Mouse (Mus musculus) hematopoietic stem cell, adult 5-6 weeks (primary cell): Measurements from ENCODE around the gene Eif1ad. TPM values are rescaled to one million over a fixed set of nuclear protein-coding genes. Genes with fewer than 3 reads are reported as not detected.
"Not testable (repeated sequence)": the region's sequence is repeated elsewhere in the genome, so short reads cannot be mapped to it uniquely, and the experiment has no call there.

Source experiments
- ATAC-seq, 2 experiments: fragments of 125-278 bp in 1 of 2; replicated peaks in 1 of 2; 2 replicates each; pipeline ENCODE4 v1.8.0; 2016 to 2017; ENCODE audit warnings: inconsistent platforms in 2 of 2, mild to moderate bottlenecking in 2 of 2, moderate number of reproducible peaks in 2 of 2, low read depth in 1 of 2, moderate TSS enrichment in 1 of 2; ENCODE audit not compliant: low FRiP score in 2 of 2, poor library complexity in 2 of 2, severe bottlenecking in 2 of 2, insufficient read depth in 1 of 2, low TSS enrichment in 1 of 2
- total RNA-seq: library from RNA; stranded (forward); fragments of 172-1452, 232-1000 nt; gene quantifications from 2 replicates; pipeline ENCODE4 v1.2.3, GENCODE M21; 2017

The Eif1ad gene
- total RNA-seq, 1 experiment from 2014 or later, result 49.7 TPM

DNA sequence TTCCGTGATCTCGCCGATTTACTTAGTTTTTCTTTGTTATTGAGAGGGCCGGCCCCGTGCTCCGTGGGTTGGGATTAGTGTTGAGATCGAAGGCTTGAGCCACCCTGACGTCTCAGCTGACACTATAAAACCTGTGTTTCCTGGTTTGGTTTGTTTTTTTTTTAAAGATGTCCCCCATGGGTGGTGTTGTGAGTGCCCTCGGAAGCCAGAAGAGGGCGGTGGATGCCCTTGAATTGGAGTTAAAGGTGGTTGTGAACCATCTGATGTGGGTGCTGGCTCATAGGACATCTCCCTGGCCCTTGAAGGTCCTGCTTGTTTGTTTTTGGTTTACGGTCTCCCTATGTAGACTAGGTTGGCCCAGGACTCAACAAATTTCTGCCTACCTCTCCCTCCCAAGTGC is 914 bp downstream of the Eif1ad start:
- ATAC-seq, result no peak

DNA sequence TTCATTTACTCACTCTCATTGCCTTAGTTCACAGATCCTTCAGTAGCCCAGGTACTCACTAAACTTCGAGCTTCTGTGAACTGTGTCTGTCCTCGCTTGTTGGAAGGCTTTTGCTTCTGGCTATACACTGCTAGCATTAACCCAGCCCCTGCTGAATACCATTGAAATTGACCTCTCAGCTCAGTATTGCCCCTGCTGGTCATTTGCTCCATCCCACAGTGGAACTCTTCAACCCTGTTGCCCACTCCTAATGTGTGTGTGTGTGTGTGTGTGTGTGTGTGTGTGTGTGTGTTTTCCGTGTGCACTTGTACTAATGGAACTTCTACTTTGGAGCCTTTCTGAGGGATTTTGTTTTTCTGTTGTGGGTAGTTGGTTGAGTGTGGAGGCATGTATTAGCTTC is 4.4 kb downstream of the Eif1ad start:
- no peak for ATAC-seq

DNA sequence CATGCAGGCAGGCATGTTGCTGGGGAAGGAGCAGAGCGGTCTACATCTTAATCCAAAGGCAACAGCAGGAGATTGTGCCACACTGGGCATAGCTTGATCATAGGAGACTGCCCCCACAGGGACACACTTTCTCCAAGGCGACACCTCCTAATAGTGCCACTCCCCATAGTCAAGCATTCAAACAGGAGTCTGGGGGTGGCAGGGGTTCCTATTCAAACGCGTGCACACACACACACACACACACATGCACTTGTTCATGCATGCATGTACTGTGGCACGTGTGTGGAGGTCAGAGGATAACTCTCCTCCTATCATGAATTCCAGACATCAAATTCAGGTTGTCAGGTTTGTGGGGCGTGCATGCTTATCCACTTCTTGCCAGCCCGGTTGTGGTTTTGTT is 6.2 kb downstream of the Eif1ad start:
- ATAC-seq, result no peak

DNA sequence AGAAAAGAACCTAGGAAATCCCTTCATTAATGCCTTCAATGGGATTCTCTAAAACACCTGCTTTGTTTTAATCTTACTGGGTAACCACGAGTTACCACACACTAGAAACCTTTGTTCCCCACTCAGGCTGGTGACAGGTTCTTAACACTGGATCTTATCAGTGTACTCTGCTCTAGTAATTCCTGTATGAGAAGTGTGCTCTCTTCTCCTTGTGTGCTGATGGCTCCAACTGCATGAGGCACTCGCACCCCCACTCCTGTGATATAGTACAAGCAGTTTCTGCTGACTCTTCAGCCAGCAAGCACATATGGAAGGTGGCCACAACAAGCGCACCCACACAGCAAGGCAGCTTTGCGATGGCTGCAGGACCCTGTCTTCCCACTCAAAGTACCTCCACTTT is 7.6 kb downstream of the Eif1ad start:
- no peak for ATAC-seq

DNA sequence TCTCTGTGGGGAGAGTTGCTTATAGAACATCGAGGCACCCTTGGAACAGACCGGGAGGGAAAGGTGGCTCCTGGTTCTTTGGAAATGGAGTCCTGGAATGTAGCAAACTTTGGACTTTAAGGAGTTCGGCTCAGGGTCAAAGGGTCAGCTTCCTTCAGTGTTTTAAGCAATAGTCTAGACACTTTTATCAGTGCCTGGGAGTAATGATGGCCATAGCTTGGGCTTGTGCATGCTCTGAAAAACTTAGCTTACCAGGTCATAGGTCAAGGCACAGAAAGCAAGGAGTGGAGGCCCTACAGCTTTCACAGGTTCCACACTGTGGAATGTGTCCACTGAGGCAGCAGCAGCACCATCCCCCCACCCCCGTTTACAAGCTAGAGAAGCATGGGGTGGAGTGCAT is 8.2 kb downstream of the Eif1ad start:
- ATAC-seq, result no peak

DNA sequence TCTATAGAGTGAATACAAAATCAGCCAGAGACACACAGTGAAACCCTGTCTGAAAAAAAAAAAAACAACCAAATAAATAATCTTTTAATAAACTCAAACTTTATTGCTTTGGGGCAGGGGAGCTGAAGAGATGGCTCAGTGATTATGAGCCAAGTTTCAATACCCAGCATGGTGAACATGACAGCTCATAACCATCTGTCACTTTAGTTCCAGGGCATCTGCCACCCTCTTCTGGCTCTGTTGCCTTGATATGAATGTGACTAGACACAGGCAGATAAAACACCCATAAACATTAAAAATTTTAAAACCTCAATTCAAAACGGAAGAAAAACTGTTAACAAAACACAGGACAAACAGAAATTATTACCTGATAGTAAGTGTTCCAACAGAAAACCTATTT is 10.9 kb downstream of the Eif1ad start:
- ATAC-seq, result no peak

DNA sequence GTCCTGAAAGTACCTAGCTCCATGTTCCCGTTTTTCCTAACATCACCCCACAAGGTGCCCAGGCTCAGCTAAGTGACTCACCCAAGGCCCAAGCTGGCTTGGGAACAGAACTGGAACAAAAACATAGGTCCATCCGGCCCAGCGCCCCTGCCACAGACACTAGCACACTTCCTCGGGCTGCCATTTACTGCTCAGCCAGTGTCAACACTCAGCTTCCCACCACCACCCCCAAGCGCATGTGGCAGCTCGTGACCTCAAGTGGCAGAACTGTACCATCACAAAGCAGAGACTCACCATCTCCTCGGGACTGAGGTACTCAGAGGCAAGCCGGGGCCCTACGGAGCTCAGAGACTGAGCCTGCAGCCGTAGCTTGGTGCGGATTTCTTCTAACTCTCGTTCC is 16.8 kb downstream of the Eif1ad start:
- ATAC-seq, result no peak

DNA sequence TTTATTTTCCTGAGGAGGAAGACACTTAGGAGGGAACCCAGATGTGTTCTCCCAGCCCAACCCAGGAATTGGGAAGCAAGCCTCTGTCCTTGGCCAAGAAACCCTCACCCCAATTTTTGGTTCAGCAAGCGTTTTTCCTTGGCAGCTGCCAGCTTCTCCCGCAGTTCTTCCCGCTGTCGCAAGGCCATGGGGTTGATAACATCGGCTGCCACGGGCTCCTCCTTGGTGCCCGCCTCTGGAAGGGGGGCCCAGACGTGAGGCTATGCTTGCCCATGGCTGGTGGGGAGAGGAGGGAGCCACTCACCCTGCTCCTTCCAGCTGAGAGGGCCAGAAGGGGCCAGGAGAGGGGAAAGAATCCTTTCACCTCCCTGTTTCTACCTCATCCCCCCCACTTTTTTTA is 18.2 kb downstream of the Eif1ad start:
- no peak for ATAC-seq

DNA sequence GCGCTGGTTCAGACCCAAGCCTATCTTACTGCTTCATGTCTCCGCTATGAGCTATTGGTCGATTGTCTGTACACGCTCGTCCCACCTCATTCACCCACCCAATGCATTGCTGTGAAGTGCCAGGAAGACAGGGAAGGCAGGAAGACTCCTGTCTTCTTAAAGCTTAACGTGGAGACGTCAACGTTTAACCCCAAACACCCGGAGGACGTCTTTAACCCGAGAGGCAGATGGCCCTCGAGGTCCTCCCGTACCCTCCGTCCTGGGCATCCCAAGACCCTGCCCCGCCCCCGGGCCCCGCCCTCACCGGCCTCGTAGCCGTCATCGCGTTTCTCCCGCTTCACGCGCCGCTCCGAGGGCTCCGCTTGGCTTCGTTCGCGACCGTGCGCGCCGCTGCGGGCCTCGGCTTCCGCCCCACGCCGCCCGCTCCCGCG is 21.5 kb downstream of the Eif1ad start:
- no peak for ATAC-seq

DNA sequence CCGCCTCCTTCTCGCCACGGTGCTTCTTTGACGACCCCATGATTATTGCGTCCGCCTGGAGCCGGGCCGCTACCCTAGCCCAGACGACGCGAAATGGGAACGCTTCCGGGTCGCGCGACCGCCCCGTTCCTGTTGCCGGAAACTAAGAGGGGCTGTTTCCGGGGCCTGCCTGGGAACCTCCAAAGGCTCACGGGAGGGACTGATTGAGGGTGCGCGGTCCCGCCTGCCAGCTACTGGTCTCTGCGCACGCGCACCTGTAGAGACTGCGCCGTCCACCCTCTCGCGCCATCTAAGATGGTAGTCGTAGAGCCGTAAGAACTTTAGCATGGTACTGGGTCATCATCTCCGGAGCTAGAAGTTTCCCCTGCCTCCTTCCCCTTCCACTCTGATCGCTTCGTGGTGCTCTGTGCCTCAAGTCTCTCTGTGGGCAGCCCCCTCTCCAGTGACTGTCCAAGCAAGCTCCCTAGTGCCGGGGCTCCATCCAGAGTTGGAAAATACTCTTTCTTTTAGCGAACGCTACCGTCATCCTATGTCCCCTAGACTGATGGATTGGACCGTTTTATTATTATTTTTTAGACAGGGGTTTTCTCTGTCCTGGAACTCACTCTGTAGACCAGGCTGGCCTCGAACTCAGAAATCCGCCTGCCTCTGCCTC is 22.2 kb downstream of the Eif1ad start, which contains the start of gene Sart1:
Gene Sart1 (minus strand): TSS at position 116 of the 655 bp plus-strand sequence.
- ATAC-seq, result peak; percentile 89 to 92

DNA sequence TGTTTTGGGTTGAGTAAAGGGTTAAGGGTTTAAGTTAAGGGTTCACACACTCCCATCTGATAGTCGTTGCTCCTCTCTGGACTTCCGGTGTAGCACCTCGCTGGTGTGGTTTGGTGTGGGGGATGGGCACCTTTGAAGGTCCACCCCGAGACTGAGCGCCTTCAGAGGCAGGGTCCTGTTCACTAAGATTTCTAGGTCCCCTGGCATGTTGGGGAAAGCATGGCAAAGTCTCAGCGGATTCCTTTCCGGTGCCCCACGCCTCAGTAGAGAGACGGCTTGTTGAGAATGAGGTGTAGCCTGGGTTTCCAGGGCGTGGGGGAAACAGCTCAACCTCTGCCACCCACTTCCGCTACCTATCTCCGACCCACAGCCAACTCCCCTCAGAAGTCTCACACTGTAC is 23.1 kb downstream of the Eif1ad start:
- ATAC-seq, result peak; percentile 18 to 48

DNA sequence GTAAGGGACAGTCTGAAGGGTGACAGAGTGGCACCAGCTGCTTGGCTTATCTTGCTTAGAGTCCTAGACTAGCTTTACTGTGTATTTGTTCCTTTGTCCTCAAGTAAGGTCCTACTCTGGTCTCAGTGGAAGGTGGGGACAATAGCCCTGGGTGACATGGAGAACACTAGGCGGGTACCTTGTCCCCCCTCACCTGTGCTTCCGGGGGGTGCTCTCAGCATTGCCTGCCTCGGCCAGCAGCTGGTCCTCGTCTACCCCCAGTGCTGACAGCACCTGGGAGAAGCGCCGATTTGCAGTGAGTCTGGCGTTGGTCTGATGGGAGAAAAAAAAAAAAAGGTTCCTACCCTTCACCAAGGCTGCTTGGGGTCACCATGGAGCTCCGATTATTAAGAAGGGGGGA is 23.9 kb downstream of the Eif1ad start:
- no peak for ATAC-seq

DNA sequence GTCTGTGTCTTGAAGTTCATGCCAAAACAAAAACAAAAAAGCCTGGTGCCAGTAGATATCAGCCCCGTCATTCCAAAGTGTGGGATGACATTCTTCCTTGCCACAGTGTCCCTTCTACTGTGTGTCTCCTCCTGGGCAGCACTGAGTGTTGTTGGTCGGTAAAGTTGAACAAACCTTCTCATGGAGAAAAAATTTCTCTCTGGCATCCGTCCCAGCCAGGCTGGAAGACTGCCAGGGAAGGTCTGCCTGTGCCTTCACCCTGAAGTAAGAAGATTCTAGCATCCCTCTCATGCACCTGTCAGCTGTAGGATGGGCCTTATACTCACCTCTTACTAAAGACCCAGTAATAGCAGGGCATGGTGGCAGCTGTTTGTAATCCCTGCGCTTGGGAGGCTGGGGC is 26.4 kb downstream of the Eif1ad start:
- no peak for ATAC-seq

DNA sequence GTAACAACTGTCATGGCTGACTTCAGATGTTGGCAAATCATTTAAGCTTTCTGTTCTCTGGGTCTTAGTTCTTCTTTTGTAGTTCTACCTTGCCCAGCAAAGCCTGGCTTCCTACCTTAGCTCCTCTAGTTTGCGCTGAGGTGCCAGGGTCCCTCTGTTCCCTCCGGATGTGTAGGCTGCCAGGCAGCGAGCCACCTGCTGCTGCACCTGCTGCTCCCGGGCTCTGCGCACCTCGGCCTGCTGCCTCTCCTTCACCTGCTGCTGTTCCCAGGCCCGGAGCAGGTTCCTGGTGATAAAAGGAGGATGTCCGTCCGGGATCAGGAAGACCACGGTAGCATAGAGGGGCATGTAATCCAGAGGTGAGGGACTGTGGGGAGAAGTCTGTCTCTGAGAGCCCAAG is 27.6 kb downstream of the Eif1ad start:
- no peak for ATAC-seq

DNA sequence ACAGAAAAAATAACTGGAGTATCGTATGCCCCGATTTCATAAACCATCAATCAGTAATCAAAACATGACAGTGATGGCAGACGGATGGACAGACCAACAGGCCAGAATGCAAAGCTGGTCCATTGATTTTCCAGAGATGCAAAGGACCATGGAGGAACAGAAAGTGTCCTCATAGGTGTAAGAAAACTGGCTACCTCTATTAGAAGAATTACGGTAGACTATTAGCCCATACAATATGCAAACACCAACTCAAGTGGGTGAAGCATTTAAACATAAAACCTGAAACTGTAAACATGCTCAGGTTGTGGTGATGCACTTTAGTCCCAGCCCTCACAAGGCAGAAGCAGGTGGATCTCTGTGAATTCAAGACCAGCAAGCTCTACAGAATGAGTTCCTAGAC is 28.8 kb downstream of the Eif1ad start:
- ATAC-seq, result no peak

DNA sequence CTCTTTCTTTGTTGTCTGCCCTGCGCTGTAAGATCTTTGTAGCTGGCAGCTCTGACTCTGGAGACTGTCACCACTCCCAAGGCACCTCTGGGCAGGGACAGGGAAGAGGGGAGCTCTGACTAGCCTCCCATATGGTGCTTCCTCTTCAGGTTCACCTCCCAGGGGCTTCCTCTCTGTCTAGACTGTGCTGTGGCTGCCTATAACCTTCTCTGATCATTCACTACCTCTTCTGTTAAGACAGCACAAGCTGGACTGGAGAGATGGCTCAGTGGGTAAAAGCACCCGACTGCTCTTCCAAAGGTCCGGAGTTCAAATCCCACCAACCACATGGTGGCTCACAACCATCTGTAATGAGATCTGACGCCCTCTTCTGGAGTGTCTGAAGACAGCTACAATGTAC is 34.5 kb downstream of the Eif1ad start:
- ATAC-seq, result not testable (repeated sequence)

DNA sequence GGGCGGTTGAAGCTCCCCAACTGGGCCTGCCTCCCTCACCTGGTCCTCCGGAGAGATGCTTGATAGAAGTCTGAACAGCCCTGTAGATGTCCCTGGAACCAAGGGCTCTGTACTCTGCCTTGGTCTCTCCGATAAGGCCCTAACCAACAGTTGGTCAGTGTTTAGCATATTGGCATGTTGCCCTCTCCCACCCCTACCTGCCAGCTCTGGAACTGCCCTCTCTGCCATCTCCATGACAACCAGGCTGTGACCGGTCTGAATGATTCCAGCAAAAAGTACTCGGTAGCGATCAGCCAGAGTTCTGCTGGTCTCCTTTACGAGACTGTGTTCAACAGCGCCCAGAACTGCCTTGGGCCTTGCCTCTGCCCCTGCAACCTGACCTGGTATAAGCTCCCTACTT is 35.8 kb downstream of the Eif1ad start, which contains the start of gene Tsga10ip:
Gene Tsga10ip (minus strand): TSS at position 234 of the 400 bp plus-strand sequence.
- no peak for ATAC-seq

DNA sequence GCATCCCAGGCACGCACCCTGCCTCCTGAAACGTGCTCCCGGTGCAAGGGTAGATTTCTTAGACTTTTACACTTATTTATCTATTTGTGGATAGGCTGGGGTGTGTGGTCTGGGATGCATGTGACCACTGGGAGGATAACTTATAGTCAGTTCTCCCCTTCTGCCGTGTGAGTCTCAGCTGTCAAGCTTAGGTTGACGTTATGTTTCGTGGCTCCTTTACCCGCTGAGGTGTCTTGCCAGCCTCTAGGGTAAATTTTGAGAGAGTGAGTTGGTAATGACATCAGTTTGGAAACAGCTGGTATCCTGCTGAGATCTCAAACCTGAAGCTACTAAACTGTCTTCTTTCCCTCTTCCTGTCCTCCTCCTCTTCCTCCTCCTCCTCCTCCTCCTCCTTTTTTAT is 39.4 kb downstream of the Eif1ad start:
- 0 out of 4 replicates have a peak, but pooled peaks of 1 of the 2 experiments have one; percentile 44 for ATAC-seq

DNA sequence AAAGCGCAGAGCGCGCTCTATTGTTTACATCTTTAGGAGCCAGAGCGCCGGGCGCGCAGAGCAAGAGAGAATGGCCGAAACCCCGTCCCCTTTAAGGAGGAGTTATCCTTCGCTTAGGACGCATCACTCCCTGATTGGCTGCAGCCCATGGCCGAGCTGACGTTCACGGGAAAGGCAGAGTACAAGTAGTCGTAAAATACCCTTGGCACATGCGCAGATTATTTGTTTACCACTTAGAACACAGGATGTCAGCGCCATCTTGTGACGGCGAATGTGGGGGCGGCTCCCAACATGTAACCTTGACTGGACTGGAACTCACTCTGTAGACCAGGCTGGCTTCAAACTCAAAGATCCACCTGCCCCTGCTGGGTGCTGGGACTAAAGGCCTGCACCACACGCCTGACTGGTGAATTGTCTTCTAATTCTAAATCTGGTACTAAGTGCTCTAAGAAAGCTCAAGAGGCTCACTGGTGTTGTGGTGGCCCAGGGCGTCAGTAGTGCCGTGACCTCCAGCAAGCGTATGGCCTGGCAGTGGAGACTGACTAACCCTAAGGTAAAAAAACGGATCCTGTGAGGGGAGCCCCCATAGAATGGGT is 40.1 kb downstream of the Eif1ad start:
- peak; percentile 54 to 60 for ATAC-seq
